Mouse (Mus musculus): Measurements from ENCODE around the gene Scnn1g. TPM values are rescaled to one million over a fixed set of nuclear protein-coding genes. Genes with fewer than 3 reads are reported as not detected.

Scnn1g gene
- total and polyA plus RNA-seq, 3 experiments: 0.04 to 0.14 TPM; not detected in 1

- DNase-seq: no peak
Observed at GRCm38 (mm10) chr7:121778980-121779379, 44.7 kb downstream of the Scnn1g start.

GRCm38 (mm10) chr7:121779409-121779808 lies 45.1 kb downstream of the Scnn1g start:
- no peak for DNase-seq

- no peak for DNase-seq
Observed at GRCm38 (mm10) chr7:121782188-121782909, 48.1 kb downstream of the Scnn1g start.

GRCm38 (mm10) chr7:121785651-121786228 lies 51.5 kb downstream of the Scnn1g start:
- DNase-seq: no peak

- no peak for DNase-seq
Observed at GRCm38 (mm10) chr7:121797781-121798180, 63.5 kb downstream of the Scnn1g start.

- DNase-seq: peak; percentile 22
Observed at GRCm38 (mm10) chr7:121802471-121802870, 68.2 kb downstream of the Scnn1g start.

GRCm38 (mm10) chr7:121803011-121803410 lies 68.7 kb downstream of the Scnn1g start:
- no peak for DNase-seq

- no peak for DNase-seq
Observed at GRCm38 (mm10) chr7:121805811-121806496, 71.7 kb downstream of the Scnn1g start.

GRCm38 (mm10) chr7:121807726-121808580 lies 73.7 kb downstream of the Scnn1g start:
- no peak for DNase-seq

Other genes starting within 250 kb of the Scnn1g start
- 10 to 100 TPM; 12.5 to 16.1 TPM for gene Usp31, start 27.2 kb upstream of the Scnn1g start, total RNA-seq (2021)
- gene Usp31, start 27.2 kb upstream of the Scnn1g start, polyA plus RNA-seq (2012; rRNA removed): 2.6 and 3.1 TPM in 2 replicates
- gene Scnn1b, start 130.6 kb downstream of the Scnn1g start, total RNA-seq (2021): not detected
- gene Scnn1b, start 130.6 kb downstream of the Scnn1g start, polyA plus RNA-seq (2012; rRNA removed): 0.41 and 0.52 TPM in 2 replicates
- gene Cog7, start 247.2 kb downstream of the Scnn1g start, total RNA-seq (2021): 10 to 100 TPM; 26.9 to 35.8 TPM
- gene Cog7, start 247.2 kb downstream of the Scnn1g start, polyA plus RNA-seq (2012; rRNA removed): 25.7 and 26.9 TPM in 2 replicates

Measured in adrenal gland, adult 2 months (tissue).